Mouse (Mus musculus) neural tube, embryonic 15.5 days (tissue): ENCODE results near the gene Snx29. TPM values are rescaled to one million over a fixed set of nuclear protein-coding genes. Genes with fewer than 3 reads are reported as not detected.

Experiments used
- ATAC-seq: fragments of 200-750 bp; cut with Nextera tagmentation; 2 replicates; pipeline ENCODE4 v1.8.0; 2017; ENCODE audit warnings: mild to moderate bottlenecking, moderate TSS enrichment, moderate library complexity; ENCODE audit not compliant: low FRiP score
- H3K27ac ChIP-seq: fragments of 300-500 bp; sonication (generic); replicated peaks from 2 replicates; pipeline ENCODE4 v1.5.1; 2015; ENCODE audit warnings: mild to moderate bottlenecking, inconsistent platforms
- H3K27me3 ChIP-seq: fragments of 300-500 bp; sonication (generic); replicated peaks from 2 replicates; pipeline ENCODE4 v1.6.1; 2015; ENCODE audit warnings: inconsistent platforms
- H3K36me3 ChIP-seq: fragments of 300-500 bp; sonication (generic); 2 replicates; pipeline ENCODE4 v1.6.1; 2015; ENCODE audit warnings: inconsistent platforms
- H3K4me1 ChIP-seq: fragments of 300-500 bp; sonication (generic); 2 replicates; pipeline ENCODE4 v1.6.1; 2015; ENCODE audit warnings: inconsistent platforms
- H3K4me2 ChIP-seq: fragments of 300-500 bp; sonication (generic); 2 replicates; pipeline ENCODE4 v1.6.1; 2015; ENCODE audit warnings: inconsistent platforms, mild to moderate bottlenecking, moderate library complexity
- H3K4me3 ChIP-seq: fragments of 300-500 bp; sonication (generic); replicated peaks from 2 replicates; pipeline ENCODE4 v1.5.1; 2015; ENCODE audit warnings: mild to moderate bottlenecking, inconsistent platforms
- H3K9ac ChIP-seq: fragments of 300-500 bp; sonication (generic); replicated peaks from 2 replicates; pipeline ENCODE4 v1.6.1; 2015; ENCODE audit warnings: mild to moderate bottlenecking, inconsistent platforms
- H3K9me3 ChIP-seq: fragments of 300-500 bp; sonication (generic); replicated peaks from 2 replicates; pipeline ENCODE4 v1.6.1; 2016; ENCODE audit warnings: inconsistent platforms
- WGBS: fragments of 180-500 bp; shearing (Covaris S2); methylation state at CpG from one replicate; pipeline ENCODE4 v1.1.7; 2015; ENCODE audit warnings: mixed read lengths; 5-methylcytosine and 5-hydroxymethylcytosine counted together
- polyA plus RNA-seq: library from polyadenylated mRNA; unstranded; fragments of >200 nt; fragmentation: Nextera tagmentation; extraction: Ambion mirVana; gene quantifications from 2 replicates; pipeline ENCODE4 v1.2.1, GENCODE M21; 2015

Gene Snx29
- polyA plus RNA-seq, 1 experiment from 2014 or later: 18.7 TPM

DNA sequence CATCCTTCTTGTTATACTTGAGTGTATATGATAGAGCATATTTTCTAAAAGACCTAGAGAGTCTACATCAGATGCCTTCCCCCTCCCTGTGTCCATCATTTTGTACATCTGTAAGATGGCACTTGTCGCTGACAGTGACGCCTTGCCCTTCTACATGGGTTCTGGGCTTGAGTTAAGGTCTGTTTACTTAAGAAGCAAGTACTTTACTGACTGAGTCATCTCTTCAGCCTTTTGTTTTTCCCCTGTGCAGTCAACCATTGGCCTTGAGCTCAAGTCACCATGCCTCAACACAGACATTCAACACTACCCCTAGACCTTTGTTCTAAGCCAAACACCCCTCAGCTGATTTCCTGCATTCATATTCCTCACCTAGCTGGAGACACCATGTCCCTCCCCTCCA, 385.4 kb downstream of the Snx29 start:
- ATAC-seq: no peak
- H3K4me2 ChIP-seq: no peak overlapping the region
- 96% methylated on average over 2 of the region's 2 CpGs for WGBS
- H3K4me3 ChIP-seq: no peak overlapping the region
- H3K36me3 ChIP-seq: no peaks in the 10 kb centered on the region
- H3K9me3 ChIP-seq: no peaks in the 10 kb centered on the region
- H3K27me3 ChIP-seq: no peaks in the 10 kb centered on the region
- no peak overlapping the region for H3K9ac ChIP-seq
- no peak overlapping the region for H3K27ac ChIP-seq
- H3K4me1 ChIP-seq: peaks cover 11% of the 10 kb centered on the region

DNA sequence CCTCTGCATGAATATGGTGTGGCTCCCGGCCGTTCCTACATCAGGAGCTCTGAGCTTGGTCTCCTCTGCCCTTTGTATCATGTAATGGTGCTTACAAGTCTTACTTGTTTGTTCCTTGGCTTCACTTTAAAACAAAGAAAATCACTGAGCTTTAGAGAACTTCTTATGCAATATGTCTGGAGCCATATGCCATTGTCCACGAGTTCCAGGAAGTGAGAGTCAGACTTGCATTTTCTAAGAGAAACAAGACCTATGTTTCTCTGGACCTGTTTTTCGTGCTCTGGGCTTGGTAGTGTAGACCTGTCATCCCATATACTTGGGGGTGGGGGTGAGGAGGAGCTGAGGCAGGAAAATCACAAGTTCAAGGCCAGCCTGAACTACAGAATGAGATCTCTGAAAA, 386.7 kb downstream of the Snx29 start:
- Histone ChIP-seq H3K27ac (no peak overlapping the region), H3K36me3 (no peaks in the 10 kb centered on the region), H3K27me3 (no peaks in the 10 kb centered on the region), H3K4me3 (no peak overlapping the region), H3K9ac (no peak overlapping the region), H3K4me1 (peaks cover 11% of the 10 kb centered on the region), H3K4me2 (no peak overlapping the region), H3K9me3 (no peaks in the 10 kb centered on the region)
- no peak for ATAC-seq
- 76% methylated on average over 4 of the region's 4 CpGs for WGBS

DNA sequence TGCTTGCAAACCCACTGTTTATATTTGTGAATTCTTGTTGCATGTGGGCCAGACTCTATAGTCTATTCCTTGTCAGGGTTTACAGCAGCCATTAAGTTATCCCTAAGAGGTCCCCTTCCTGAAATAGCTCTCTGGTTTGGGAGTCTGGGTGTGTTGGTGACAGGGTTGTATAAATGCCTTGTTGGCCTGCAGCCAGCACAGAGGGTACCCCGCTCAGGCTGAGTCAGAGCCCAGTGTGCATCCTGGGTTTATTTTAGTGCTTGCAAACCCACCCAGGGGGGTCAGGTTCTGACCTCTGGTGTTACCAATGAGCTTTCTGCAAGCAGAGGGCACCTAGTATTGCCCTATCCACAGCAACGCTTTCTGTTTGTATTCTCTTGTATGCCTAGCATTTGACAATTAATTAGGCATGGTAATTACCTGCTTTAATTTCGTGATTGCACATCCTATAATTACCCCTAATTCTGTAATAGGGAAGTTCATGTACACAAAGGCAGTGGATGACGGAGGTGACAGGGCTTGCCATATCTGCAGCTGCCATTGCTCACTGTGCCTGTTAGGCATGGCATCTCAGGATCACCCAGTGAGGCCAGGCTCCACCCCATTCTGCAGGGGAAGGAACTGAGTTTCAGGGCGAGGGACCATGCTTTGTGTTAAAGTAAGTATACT, 387.4 kb downstream of the Snx29 start:
- WGBS: 27% methylated on average over 5 of the region's 5 CpGs
- no peak overlapping the region for H3K9ac ChIP-seq
- H3K4me1 ChIP-seq: peaks cover 11% of the 10 kb centered on the region
- H3K36me3 ChIP-seq: no peaks in the 10 kb centered on the region
- peak; percentile 51 for ATAC-seq
- no peak overlapping the region for H3K4me2 ChIP-seq
- H3K27me3 ChIP-seq: no peaks in the 10 kb centered on the region
- no peak overlapping the region; the same call in 1 of the 2 replicates for H3K27ac ChIP-seq
- H3K9me3 ChIP-seq: no peaks in the 10 kb centered on the region
- no peak overlapping the region for H3K4me3 ChIP-seq

DNA sequence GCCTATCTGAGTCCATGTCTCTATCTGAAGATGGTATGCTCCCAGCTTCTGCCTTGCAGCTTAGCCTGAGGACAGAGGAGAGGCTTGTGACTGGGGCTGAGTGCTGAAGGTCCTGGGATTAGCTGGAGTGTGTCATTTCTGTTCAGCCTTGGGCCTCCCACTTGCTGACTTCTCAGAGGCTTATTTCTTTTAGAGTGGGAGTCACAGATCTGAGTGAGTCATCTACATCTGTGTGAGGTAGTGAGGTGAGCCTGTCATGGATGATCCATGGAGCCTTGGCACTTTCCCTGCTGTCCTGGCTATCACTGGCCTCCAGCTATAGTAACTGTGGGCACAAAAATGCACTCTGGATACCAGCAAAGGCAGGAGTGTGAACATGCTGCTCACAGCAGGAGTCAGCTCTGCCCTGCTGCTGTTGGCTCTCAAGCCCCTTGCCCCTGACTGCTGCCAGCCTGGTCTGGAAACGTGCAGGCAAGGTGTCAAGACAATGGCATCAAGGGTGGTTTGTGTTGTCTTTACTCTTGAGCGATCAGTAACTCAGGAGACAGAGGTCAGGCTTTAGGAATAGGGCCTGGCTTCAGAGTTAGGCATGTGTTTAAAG, 390.7 kb downstream of the Snx29 start:
- no peaks in the 10 kb centered on the region for H3K27me3 ChIP-seq
- no peak overlapping the region for H3K27ac ChIP-seq
- H3K4me2 ChIP-seq: no peak overlapping the region
- ATAC-seq: no peak
- no peak overlapping the region for H3K4me3 ChIP-seq
- H3K36me3 ChIP-seq: 0 out of 2 replicates have a peak, but pooled peaks cover 4% of the 10 kb centered on the region
- WGBS: 47% methylated on average over 2 of the region's 2 CpGs
- peaks cover 11% of the 10 kb centered on the region for H3K4me1 ChIP-seq
- H3K9ac ChIP-seq: no peak overlapping the region
- H3K9me3 ChIP-seq: no peaks in the 10 kb centered on the region

DNA sequence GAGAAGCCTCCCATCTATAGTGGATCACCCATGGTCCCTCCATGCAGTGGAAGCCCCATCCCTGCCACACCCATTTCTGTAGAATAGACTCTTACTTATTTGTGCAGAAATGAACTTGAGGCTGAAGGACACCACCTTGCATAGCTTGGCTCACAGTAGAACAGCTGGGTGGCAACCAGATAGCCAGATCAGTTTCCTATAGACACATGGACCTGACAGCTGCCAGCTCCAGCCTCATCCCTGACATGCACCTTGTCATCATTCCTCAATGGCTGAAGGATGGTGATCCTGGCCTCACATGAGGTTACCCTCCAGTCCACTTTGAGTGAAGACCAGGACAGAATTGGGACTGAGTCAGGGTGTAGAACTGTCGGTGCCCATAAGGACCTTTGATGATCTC, 394.2 kb downstream of the Snx29 start:
- Histone ChIP-seq H3K4me3 (no peak overlapping the region), H3K27me3 (no peaks in the 10 kb centered on the region), H3K27ac (no peak overlapping the region), H3K36me3 (peaks cover 8% of the 10 kb centered on the region; the same call in 1 of the 2 replicates), H3K4me1 (no peaks in the 10 kb centered on the region), H3K9me3 (no peaks in the 10 kb centered on the region), H3K4me2 (no peak overlapping the region), H3K9ac (no peak overlapping the region)
- 92% methylated on average over 1 of the region's 1 CpGs for WGBS
- no peak for ATAC-seq

DNA sequence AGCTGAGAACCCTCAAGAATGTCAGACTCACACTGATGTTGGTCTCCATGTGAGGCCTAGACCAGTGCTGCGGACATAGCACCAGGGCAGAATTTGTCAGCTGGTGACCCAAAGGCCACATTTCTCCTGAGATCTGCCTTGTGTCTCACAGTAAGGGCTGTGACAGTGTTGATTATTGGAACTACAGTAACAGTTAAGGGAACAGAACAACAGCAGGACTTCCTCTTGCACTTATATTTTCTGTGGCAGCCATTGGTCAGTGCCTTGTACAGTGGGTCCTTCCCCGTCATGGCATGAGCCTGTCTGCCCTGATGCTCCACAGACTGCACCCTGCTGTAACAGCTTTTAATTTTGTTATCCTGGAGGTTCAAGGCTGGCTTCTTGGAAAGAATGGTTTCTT, 403.2 kb downstream of the Snx29 start:
- ATAC-seq: no peak
- H3K27me3 ChIP-seq: no peaks in the 10 kb centered on the region
- WGBS: 85% methylated on average over 2 of the region's 2 CpGs
- no peaks in the 10 kb centered on the region for H3K4me1 ChIP-seq
- H3K9me3 ChIP-seq: no peaks in the 10 kb centered on the region
- no peak overlapping the region for H3K27ac ChIP-seq
- H3K4me2 ChIP-seq: no peak overlapping the region
- no peak overlapping the region for H3K4me3 ChIP-seq
- H3K36me3 ChIP-seq: no peaks in the 10 kb centered on the region
- no peak overlapping the region for H3K9ac ChIP-seq

DNA sequence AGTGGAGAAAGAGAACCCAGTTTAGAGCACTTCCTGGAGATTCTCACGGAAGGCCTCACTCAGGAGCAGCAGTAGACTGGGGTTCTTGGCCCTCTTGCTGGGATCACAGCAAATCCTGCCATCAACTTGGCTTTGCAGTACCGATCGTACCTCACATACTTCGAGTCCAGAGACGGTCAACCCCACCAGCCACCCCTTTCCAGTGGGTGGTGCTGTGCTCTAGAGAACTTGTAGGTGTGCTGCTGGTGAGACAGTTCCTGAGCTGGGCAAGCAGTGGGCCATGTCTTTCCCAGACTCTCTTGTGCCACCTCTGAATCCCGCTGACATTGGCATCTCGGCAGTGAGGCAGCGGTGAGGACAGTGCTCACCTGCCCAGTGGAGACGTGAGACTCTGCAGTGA, 404.6 kb downstream of the Snx29 start:
- no peak overlapping the region for H3K4me2 ChIP-seq
- H3K27ac ChIP-seq: no peak overlapping the region
- H3K4me3 ChIP-seq: no peak overlapping the region
- H3K27me3 ChIP-seq: no peaks in the 10 kb centered on the region
- no peak overlapping the region for H3K9ac ChIP-seq
- ATAC-seq: no peak
- no peaks in the 10 kb centered on the region for H3K9me3 ChIP-seq
- H3K36me3 ChIP-seq: no peaks in the 10 kb centered on the region
- no peaks in the 10 kb centered on the region for H3K4me1 ChIP-seq
- WGBS: 90% methylated on average over 9 of the region's 9 CpGs

DNA sequence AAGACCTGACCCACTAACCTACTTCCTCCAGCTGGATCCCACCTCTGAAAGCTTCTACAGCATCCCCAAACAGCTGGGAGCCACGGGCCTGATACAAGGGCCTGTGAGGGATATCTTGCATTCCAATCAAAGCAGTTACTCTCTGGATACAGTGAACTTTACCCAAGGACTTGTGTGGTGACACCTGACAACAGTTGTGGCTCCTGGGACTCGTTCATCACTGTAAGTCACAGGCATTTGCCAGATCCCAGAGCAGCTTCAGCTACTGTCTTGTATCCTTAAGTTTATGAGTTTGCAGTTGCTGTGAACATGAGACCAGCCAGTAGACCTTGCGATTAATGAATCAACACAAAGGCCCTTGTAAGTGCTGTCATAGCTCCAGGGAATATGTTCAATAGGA, 405.4 kb downstream of the Snx29 start:
- Histone ChIP-seq H3K4me1 (no peaks in the 10 kb centered on the region), H3K27me3 (no peaks in the 10 kb centered on the region), H3K27ac (no peak overlapping the region), H3K36me3 (no peaks in the 10 kb centered on the region), H3K4me2 (no peak overlapping the region), H3K4me3 (no peak overlapping the region), H3K9ac (no peak overlapping the region), H3K9me3 (no peaks in the 10 kb centered on the region)
- no peak for ATAC-seq
- WGBS: 86% methylated on average over 3 of the region's 3 CpGs

DNA sequence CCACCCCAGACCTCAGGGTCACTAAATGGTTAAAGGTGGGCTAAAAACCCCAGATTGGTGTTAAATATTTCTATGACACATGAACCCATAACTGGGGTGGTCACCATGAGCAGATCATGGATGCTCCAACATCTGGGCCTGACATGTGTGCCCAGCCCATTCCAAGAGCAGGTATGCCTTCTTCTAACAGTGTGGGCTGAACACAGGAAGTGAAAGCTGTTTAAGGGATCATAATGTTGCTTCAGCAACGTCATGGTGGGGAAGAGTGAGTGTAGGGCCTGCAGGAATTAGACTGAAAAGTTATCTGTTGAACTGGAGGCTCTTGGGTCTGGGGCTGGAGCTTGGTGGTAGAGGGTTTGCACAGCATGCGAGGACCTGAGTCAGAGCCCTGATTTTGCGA, 405.9 kb downstream of the Snx29 start:
- no peak overlapping the region for H3K9ac ChIP-seq
- no peaks in the 10 kb centered on the region for H3K36me3 ChIP-seq
- no peak overlapping the region for H3K4me2 ChIP-seq
- no peak overlapping the region for H3K27ac ChIP-seq
- H3K9me3 ChIP-seq: no peaks in the 10 kb centered on the region
- WGBS: 83% methylated on average over 3 of the region's 3 CpGs
- no peaks in the 10 kb centered on the region for H3K27me3 ChIP-seq
- H3K4me3 ChIP-seq: no peak overlapping the region
- ATAC-seq: no peak
- no peaks in the 10 kb centered on the region for H3K4me1 ChIP-seq

DNA sequence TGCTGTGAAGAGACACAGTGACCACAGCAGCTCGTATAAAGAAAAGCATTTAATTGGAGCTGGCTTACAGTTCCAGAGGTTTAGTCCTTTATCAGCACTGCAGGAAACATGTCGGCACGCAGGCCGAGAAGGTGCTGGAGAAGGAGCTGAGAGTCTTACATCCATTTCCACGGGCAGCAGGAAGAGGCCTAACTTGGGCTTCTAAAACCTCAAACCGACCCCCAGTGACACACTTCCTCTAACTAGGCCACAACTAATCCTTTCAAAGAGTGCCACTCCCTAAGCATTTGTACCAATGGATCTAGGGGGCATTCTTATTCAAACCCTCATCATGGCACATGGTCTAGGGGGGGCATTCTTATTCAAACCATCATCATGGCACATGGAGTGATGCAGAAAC, 406.4 kb downstream of the Snx29 start:
- no peak overlapping the region for H3K27ac ChIP-seq
- H3K9me3 ChIP-seq: no peaks in the 10 kb centered on the region
- H3K36me3 ChIP-seq: no peaks in the 10 kb centered on the region
- no peaks in the 10 kb centered on the region for H3K4me1 ChIP-seq
- no peak overlapping the region for H3K9ac ChIP-seq
- 85% methylated on average over 6 of the region's 6 CpGs for WGBS
- no peaks in the 10 kb centered on the region for H3K27me3 ChIP-seq
- H3K4me3 ChIP-seq: no peak overlapping the region
- no peak overlapping the region for H3K4me2 ChIP-seq
- no peak for ATAC-seq

DNA sequence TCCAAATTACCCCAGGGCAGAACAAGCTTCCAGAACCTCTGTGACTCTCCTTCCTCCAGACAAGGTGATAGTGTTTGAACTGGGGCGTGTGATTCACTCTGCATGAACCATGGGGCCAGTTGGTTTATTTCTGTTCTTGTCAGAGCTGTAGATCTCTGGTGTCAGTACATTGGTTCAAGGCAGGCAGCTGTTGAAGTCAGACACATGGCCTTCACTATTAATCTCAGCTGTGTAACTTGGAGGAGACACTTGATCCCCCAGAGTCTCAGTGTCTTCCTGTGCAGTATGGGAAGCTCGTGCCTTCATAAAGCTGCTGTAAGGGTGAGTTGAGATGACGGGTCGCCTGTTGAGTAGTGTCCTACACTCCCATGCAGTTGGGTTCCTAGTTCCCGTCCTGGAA, 407.1 kb downstream of the Snx29 start:
- no peak for ATAC-seq
- Histone ChIP-seq H3K27me3 (no peaks in the 10 kb centered on the region), H3K4me1 (no peaks in the 10 kb centered on the region), H3K9me3 (no peaks in the 10 kb centered on the region), H3K36me3 (no peaks in the 10 kb centered on the region), H3K4me2 (no peak overlapping the region), H3K27ac (no peak overlapping the region), H3K9ac (no peak overlapping the region), H3K4me3 (no peak overlapping the region)
- 91% methylated on average over 5 of the region's 5 CpGs for WGBS

DNA sequence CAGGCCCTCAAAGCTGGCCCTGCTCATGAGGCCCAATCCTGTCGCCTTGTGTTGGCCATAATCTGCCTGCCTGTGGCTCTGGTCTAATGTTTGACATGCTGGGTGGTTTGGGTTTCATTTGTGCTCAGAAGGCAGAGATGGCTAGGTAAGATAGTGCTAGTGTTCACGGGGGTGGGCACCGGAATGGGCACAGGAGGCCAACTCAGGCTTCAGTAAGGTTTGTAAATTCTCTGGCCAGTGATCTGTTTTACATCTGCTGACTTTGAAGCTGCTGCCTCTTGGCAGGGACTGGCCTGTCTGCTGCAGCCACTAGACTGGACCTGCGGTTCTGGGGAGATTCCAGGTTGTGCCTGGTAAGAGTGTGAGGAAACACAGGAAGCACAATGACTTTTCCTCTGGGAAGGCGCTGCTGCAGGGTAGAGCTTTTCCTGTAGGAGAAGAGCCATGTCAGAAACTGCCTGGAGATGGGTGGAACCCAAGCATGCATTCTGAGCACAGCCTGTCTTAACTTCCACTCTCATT, 408.4 kb downstream of the Snx29 start:
- no peaks in the 10 kb centered on the region for H3K4me1 ChIP-seq
- no peaks in the 10 kb centered on the region for H3K36me3 ChIP-seq
- no peak overlapping the region for H3K4me2 ChIP-seq
- no peak overlapping the region for H3K27ac ChIP-seq
- H3K9me3 ChIP-seq: no peaks in the 10 kb centered on the region
- WGBS: 88% methylated on average over 5 of the region's 5 CpGs
- no peak for ATAC-seq
- no peak overlapping the region for H3K4me3 ChIP-seq
- H3K27me3 ChIP-seq: no peaks in the 10 kb centered on the region
- no peak overlapping the region for H3K9ac ChIP-seq
